ENCODE assay signal across 7 mouse cellular contexts in the genomic region with DNA sequence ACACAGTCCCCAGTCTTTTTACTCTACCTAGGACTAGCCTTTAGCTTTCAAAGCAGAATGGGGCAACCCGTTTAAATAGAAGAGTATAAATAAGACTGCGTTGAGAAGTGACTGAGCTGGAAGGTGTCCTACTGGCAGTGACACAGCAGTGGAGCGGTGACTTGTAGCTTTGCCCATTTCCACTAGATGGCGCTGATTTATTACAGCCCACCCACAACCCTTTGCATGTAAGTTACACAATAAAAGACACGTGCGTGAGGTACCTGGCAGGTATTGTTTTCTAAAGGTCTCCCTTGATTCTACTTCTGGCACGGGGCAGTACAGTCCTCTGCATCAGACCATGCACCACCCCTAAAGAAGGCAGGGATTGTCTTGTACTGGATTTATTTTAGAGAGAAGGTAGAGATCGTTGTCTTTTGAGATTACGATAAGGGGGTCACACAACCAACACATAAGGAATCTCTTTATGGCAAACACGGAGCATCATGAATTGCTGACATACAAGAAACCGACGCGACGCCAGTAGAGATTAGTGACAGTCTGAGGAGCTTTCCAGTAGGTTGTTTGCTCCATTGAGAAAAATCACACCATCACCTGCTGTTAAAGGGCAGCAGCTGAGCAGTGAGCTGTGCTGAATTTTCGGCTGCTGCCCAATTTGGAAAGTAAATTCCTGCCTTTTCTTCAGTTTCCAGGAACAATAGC.
DNase-seq lines count a peak whose midpoint lies in the region; ATAC-seq lines count a peak whose summit lies in the region.

No protein-coding gene starts in this region.

- H3K4me2 ChIP-seq in hindbrain, embryonic 16.5 days (ENCODE audit: low read length), result peak overlapping the region; percentile 19

- no peak overlapping the region for H3K27ac ChIP-seq in hindbrain, embryonic 16.5 days (ENCODE audit: low read depth, low read length)

- no peaks in the 10 kb centered on the region for H3K27me3 ChIP-seq in hindbrain, embryonic 16.5 days (replicated peaks; ENCODE audit: control insufficient read depth, insufficient read depth, low read length)

- WGBS in hindbrain, embryonic 16.5 days, result 22% methylated on average over 15 of the region's 15 CpGs

- peaks cover 11% of the 10 kb centered on the region for H3K4me1 ChIP-seq in hindbrain, embryonic 16.5 days (ENCODE audit: control insufficient read depth, insufficient read depth, low read depth, low read length)

- no peaks in the 10 kb centered on the region for H3K36me3 ChIP-seq in hindbrain, embryonic 16.5 days (ENCODE audit: control insufficient read depth, insufficient read depth, low read length)

- peak; percentile 22 for DNase-seq in WW6 (ENCODE audit: low read depth, low spot score)
- DNase-seq in cerebellum, postnatal 25 days, result peak; percentile 82 to 85
- DNase-seq in frontal cortex, postnatal 25 days (ENCODE audit: low spot score in 2 of 2), result peak; percentile 57 to 70
- DNase-seq in left cerebral cortex, adult 11 months (ENCODE audit: low spot score), result peak; percentile 81
- peak; percentile 85 to 89 for DNase-seq in right cerebral cortex, adult 2 months (ENCODE audit: low spot score in 2 of 2)

- no peaks in the 10 kb centered on the region for H3K9me3 ChIP-seq in hindbrain, embryonic 16.5 days (ENCODE audit: control insufficient read depth, low read length)

- ATAC-seq in hindbrain, embryonic 16.5 days, result peak; percentile 91
- ATAC-seq in megakaryocyte, adult 5-6 weeks (ENCODE audit: poor library complexity, severe bottlenecking), result peak; percentile 68

- no peak overlapping the region for H3K4me3 ChIP-seq in hindbrain, embryonic 16.5 days (ENCODE audit: low read length)

- peak overlapping the region; percentile 9; the same call in 1 of the 2 replicates for H3K9ac ChIP-seq in hindbrain, embryonic 16.5 days (ENCODE audit: low read depth, low read length)

Comparison
In these comparisons a context has a peak if more than half of its experiments do, and no peak if none do; other contexts are left out.
1. DNase-seq: peak in every context shown above with its lines; median percentile 87 in right cerebral cortex, adult 2 months; 84 in cerebellum, postnatal 25 days; 81 in left cerebral cortex, adult 11 months; 64 in frontal cortex, postnatal 25 days; 22 in WW6.